Mouse (Mus musculus) right cerebral cortex, postnatal 36 days (tissue): Measurements from ENCODE around the gene Macrod1.
A peak's percentile ranks its signal among the peaks of the same experiment; 100 is the strongest.

Source experiments
- DNase-seq, 2 experiments: peaks; one replicate each; pipeline ENCODE4 v3.0.0; 2022; ENCODE audit warnings: low spot score in 2 of 2, mixed read lengths in 1 of 2

Macrod1 gene

DNA sequence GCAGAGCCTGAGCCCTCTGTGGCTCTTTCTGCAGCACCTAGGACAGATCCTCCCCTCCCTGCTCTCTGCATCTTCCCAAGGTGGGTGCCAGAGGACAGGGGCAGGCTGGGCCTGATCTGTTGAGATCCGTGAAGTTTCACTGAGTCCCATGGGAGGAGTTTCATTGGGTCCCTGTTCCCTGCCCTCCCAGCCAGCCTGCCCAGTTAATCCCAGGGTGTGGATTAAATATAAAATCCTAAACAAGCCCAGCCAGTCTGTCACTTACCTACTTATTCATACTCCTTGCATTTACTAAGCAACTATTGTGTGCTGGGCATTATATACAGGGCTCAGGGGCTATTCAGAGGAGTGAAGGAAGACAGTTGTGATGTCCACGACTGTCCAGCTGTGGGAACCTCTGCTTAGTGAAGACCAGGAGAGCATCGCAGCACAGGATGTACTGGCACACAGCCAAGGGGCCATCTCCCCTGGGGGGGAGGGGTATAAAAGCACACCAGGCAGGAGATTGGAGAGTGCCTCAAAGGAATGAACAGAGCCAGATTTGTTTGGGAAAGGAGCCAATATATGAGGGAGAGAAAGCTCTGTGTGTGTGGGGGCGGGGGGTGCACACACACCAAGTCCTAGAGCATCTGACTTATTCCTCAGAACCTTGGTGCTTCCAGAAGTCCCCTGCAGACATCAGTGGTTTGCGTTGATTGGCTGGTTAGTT lies 85.8 kb downstream of the Macrod1 start:
- DNase-seq = no peak

GRCm38 (mm10) chr19:7143854-7144253 lies 87.2 kb downstream of the Macrod1 start:
- DNase-seq = peak; percentile 52 to 63

GRCm38 (mm10) chr19:7144458-7144857 lies 87.8 kb downstream of the Macrod1 start:
- no peak for DNase-seq

GRCm38 (mm10) chr19:7146376-7146775 lies 89.8 kb downstream of the Macrod1 start:
- no peak for DNase-seq

- peak; percentile 52 to 61 for DNase-seq
These were observed 91.5 kb downstream of the Macrod1 start for GRCm38 (mm10) chr19:7148096-7148495.

- no peak for DNase-seq
These were observed 92.0 kb downstream of the Macrod1 start for GRCm38 (mm10) chr19:7148541-7149085.

DNA sequence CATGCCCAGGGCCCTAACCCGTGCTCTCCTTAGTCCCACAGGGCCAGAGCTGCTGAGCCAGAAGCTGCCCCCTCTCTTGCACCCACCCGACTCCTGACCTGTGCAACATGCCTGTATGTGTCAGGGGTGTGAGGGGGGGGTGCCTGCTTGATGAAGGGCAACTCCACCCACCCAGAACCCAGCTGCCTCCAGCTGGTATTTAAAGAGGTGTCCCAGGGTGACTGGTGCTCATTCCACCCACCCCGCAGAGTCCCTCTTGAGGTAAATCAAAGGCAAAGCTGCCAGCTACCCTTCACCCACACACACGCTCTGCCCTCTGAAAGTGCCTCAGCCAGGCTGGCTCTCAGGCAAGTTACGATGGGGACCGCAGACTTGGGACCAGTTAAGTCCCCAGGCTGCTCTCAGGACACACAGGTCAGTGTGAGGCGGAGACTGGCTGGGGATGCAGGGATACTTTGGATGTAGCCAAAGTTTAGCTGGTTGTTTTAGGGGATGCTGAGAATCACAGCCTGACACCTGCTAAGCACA lies 92.6 kb downstream of the Macrod1 start:
- DNase-seq = no peak

DNA sequence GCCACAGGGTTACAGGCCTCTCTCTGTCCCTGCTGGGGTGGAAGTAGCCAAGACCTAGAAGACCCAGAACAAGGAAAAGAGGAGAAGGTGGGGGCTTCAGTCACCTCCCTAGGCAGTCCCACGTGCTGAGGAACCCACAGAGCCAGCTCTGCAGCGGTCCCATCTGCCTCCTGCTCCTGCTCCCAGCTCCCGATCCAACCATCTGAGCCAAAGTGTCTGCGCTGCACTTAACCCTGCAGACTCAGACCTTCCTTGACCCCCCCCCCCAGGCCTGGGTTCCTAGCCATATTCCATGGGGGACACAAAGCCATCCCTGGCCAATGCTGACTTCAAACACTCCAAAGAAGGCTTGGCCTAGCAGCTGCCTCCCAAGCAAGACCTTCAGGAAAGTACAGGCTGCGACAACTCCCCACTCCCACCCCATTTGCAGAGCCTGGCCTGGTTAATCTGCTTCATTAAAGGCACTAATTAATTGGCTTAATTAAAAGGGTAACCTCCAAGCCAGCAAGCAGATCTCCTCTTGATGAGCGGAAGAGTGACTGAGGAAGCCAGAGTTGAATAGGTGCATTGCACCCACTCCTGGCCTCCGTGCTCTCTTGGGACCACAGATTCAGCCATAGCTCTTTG lies 94.8 kb downstream of the Macrod1 start:
- no peak for DNase-seq

DNA sequence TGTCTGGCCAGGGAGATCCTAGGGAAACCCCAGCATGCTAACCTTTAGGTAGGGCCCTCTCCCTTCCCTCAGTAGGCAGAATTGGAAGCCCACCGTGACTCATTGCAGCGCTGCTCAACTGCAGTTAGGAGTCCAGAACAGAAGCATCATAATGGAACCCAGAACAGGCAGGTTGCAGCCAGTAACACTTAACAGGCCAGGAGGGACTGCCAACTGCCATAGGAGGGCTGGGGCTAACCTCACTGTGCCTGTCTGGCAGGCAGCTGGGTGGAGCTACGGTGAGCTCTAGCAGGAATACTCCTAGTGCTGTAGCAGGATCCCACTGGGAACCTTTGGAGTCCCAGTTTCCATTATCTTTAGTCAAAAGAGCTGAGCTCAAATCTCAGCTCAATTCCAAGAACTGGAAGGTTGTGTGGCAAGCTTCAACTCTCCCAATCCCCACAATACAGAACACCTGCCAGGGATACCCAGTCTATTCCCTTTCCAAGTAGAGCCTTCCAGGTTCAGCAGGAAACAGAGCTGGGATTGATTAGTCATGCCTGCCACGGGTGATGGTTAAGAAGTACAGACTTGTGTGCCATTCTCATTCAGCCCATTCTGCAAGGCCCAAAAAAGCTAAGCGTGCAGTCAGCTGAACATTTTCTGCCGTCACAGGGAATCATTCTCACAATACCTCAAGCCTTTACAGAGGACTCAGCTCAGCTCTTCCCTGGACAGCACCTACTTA lies 95.5 kb downstream of the Macrod1 start:
- DNase-seq = no peak

DNA sequence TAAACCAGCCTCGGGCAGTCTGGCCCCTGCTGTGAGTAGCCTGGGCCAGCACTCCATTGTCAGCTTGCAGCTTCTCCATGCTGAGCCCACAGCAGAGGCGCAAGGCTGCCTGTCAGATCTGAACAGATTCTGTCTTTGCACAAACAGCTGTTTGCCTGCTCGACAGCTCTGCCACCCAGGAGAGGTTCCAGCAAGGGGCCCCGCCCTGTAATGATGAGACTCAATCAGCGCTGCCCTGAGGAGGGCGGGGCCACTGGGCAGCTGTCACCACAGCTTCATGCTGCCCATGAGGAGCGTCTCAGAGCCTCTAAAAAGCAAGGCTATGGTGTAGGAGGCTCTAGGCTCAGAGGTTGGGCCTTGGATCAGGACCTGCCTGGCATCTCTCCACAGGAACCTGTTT lies 96.6 kb downstream of the Macrod1 start:
- DNase-seq = no peak

- peak; percentile 36 to 38 for DNase-seq
These were observed 98.6 kb downstream of the Macrod1 start for GRCm38 (mm10) chr19:7155196-7155595.

DNA sequence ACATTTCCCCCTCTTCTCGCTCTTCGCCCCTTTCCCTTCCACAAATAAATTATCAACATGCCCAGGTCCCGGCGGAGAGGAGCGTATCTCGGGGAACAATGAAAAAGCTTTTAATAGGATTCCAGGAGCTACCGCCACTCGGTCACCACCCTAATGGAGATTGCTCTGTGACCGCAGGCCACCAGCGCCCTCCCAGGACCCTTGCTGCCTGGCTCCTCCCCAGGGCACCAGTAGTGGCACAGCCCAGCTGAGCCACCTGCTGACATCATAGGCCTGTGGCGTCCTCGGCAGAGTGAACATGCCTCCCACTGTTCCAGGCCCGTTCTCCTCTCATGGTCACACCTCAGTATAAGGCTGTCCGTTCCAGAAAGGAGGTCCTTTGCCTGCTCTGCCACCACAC lies 101.1 kb downstream of the Macrod1 start:
- no peak for DNase-seq

- DNase-seq = no peak
These were observed 103.7 kb downstream of the Macrod1 start for GRCm38 (mm10) chr19:7160151-7160906.

DNA sequence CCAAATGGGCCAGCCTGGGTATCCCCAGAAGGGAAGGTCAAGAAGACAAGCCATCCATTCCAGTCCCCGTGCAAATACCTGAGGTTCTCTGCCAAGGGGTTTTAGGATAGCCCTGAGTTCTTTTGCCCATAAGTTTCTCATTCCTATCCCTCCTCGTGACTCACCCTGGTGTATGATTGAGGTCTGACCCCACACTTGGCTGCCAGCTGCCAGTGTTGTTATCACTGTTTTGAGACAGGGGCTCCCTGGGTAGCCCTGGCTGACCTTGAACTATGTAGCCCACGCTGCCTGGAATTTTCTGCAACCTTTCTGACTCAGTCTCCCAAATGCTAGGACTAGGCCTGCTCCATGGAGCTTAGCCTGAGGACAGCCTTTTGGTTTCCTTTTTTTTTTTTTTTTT lies 104.5 kb downstream of the Macrod1 start:
- DNase-seq = no peak

DNA sequence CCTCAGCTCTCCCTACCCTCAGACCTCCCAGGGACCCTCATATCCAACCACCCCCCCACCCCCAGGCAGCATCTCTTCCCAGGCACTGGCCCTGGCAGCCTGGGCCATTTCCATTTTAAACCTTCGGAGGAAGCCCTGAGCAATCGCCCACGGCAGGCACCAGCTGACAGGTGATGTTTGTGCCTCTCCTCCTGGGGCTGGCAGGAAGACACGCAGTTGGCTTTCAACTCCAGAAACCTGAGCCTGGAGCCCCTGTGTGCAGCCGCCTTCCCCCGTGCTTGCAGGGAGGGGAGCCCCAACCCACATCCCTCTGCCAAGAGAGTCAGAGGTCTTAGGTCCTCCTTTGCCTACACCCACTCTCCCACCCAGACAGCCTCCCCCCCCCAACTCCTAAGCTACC lies 107.6 kb downstream of the Macrod1 start:
- peak in 1 of 2 experiments; percentile 55 for DNase-seq

DNA sequence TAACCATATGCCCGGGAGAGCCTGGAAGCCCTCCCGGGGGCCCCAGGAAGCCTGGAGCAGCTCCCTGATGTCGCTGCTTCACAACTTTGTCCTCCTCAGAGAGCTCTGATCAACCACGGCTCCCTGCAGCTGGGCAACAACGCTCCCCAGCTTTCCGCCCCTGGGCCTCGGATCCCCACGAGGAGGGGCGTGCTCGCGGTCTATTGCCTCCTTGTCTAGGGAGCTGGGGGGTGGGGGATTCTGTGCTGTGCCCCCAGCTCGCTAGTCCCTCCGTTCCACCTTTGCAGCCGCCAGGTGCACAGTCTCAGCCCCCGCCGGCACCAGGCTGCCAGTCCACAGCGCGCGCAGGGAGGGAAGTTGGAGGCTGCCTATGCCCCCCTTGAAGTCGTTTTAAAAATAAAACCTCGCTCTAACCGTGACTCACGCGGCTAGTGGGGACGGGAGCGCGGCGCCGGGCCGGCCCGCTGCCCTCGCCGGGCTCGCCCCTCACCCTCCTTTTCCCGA lies 108.3 kb downstream of the Macrod1 start:
- DNase-seq = no peak

GRCm38 (mm10) chr19:7165509-7166199 lies 109.0 kb downstream of the Macrod1 start:
- no peak for DNase-seq

DNA sequence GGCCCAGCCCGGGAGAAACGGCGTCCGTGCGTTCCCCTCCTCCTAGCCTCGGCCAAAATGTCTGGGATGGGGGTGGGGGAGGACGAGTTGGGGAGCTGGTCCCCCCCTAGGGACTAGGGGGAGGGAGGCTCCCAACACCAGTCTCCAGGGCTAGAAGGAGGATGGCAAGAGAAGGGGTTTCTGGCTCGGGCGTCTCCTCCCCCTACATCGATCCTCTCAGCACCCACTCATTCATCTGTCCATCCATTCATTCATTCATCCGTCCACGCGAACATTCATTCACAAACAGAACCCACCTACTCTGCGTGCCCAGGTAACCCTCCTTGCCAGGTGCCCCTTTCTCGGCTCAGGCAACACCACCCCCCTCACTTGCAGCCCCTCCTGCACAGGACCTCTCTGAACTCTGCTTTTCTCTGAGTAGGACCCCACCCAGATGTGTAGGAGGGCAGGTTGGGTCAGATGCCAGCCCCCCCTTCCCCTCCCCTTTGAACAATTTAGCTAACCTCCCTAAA lies 109.6 kb downstream of the Macrod1 start:
- DNase-seq = no peak

DNA sequence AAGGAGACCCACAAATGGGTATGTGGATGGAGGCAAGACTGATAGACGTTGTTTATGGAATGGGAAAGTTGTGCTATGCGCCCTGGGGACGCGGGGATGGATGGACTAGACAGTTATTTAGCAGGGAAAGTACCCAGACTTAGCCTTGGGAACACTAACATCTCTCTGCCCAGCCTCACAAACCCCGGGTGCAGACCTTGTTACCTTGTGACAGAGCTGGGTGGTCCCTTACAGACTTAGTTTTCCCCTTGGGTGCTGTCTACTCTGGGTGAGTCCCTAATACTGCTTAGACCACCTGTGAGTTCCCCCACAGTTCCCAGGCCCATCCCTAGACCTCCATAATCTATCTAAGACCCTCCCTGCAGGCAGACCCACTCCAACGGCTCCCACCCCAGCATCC lies 110.2 kb downstream of the Macrod1 start:
- no peak for DNase-seq

GRCm38 (mm10) chr19:7168423-7168822 lies 111.8 kb downstream of the Macrod1 start:
- no peak for DNase-seq

- no peak for DNase-seq
These were observed 114.3 kb downstream of the Macrod1 start for GRCm38 (mm10) chr19:7170916-7171315.
